Mouse (Mus musculus): ENCODE data around the gene Dyx1c1.

- no peak for TF ChIP-seq POLR2A (IDR thresholded peaks at IDR 0.05; ENCODE audit: control insufficient read depth, extremely low read depth, insufficient read depth, low read length, poor library complexity)
- no peak for TF ChIP-seq CTCF (IDR thresholded peaks at IDR 0.05; ENCODE audit: borderline replicate concordance, control insufficient read depth, extremely low read depth, insufficient read depth, low read length, poor library complexity)
Measured at GRCm38 (mm10) chr9:72911381-72911780, 47.2 kb upstream of the Dyx1c1 start.
